Mouse (Mus musculus) embryonic facial prominence, embryonic 11.5 days (tissue): ENCODE measurements around the gene Rmi1. TPM values are rescaled to one million over a fixed set of nuclear protein-coding genes. Genes with fewer than 3 reads are reported as not detected.

Source experiments
- ATAC-seq: fragments of 200-750 bp; cut with Nextera tagmentation; replicated peaks from 2 replicates; pipeline ENCODE4 v1.8.0; 2017; ENCODE audit warnings: low read depth; ENCODE audit not compliant: insufficient number of reproducible peaks, low FRiP score, low TSS enrichment
- DNase-seq: peaks from one replicate; pipeline ENCODE4 v3.0.0-alpha.2; 2015; ENCODE audit warnings: low spot score
- H3K27ac ChIP-seq: fragments of 300-500 bp; sonication (generic); replicated peaks from 2 replicates; pipeline ENCODE4 v1.5.1; 2014; ENCODE audit warnings: mild to moderate bottlenecking, low read depth, low read length, control low read depth
- H3K27me3 ChIP-seq: fragments of 300-500 bp; sonication (generic); 2 replicates; pipeline ENCODE4 v1.6.1; 2014; ENCODE audit warnings: mild to moderate bottlenecking, low read length, moderate library complexity, mixed read lengths; ENCODE audit not compliant: control insufficient read depth, insufficient read depth
- H3K36me3 ChIP-seq: fragments of 300-500 bp; sonication (generic); replicated peaks from 2 replicates; pipeline ENCODE4 v1.6.1; 2014; ENCODE audit warnings: low read depth, mild to moderate bottlenecking, low read length, moderate library complexity, mixed read lengths; ENCODE audit not compliant: control insufficient read depth, insufficient read depth
- H3K4me1 ChIP-seq: fragments of 300-500 bp; sonication (generic); 2 replicates; pipeline ENCODE4 v1.6.1; 2014; ENCODE audit warnings: low read length, mixed read lengths; ENCODE audit not compliant: control insufficient read depth, insufficient read depth
- H3K4me2 ChIP-seq: fragments of 300-500 bp; sonication (generic); 2 replicates; pipeline ENCODE4 v1.6.1; 2014; ENCODE audit warnings: low read depth, mild to moderate bottlenecking, control low read depth, low read length, moderate library complexity
- H3K4me3 ChIP-seq: fragments of 300-500 bp; sonication (generic); 2 replicates; pipeline ENCODE4 v1.5.1; 2014; ENCODE audit warnings: low read depth, low read length, control low read depth
- H3K9ac ChIP-seq: fragments of 300-500 bp; sonication (generic); replicated peaks from 2 replicates; pipeline ENCODE4 v1.6.1; 2014; ENCODE audit warnings: mild to moderate bottlenecking, control low read depth, low read length
- H3K9me3 ChIP-seq: fragments of 300-500 bp; sonication (generic); replicated peaks from 2 replicates; pipeline ENCODE4 v1.6.1; 2016; ENCODE audit warnings: mild to moderate bottlenecking, low read length, inconsistent platforms, mixed read lengths; ENCODE audit not compliant: control insufficient read depth
- WGBS: fragments of 180-500 bp; shearing (Covaris S2); extraction: QIAGEN DNeasy Blood & Tissue Kit; methylation state at CpG from one replicate; pipeline ENCODE4 v1.1.7; 2014; 5-methylcytosine and 5-hydroxymethylcytosine counted together
- polyA plus RNA-seq: library from polyadenylated mRNA; unstranded; fragments of >200 nt; fragmentation: Nextera tagmentation; extraction: Ambion mirVana; gene quantifications from 2 replicates; pipeline ENCODE4 v1.2.1, GENCODE M21; 2014

Rmi1 gene
- polyA plus RNA-seq, 1 experiment from 2014 or later = 37.0 TPM

GRCm38 (mm10) chr13:58367641-58368040 lies 34.4 kb upstream of the Rmi1 start:
- Histone ChIP-seq H3K27ac (no peak overlapping the region), H3K36me3 (no peaks in the 10 kb centered on the region), H3K4me1 (no peaks in the 10 kb centered on the region), H3K4me3 (no peak overlapping the region), H3K9ac (no peak overlapping the region), H3K27me3 (no peaks in the 10 kb centered on the region), H3K4me2 (no peak overlapping the region), H3K9me3 (no peaks in the 10 kb centered on the region)
- ATAC-seq (no peak), DNase-seq (no peak)
- 67% methylated on average over 1 of the region's 1 CpGs for WGBS

GRCm38 (mm10) chr13:58368835-58369234 lies 33.2 kb upstream of the Rmi1 start:
- WGBS = 78% methylated on average over 4 of the region's 4 CpGs
- Histone ChIP-seq H3K9me3 (no peaks in the 10 kb centered on the region), H3K4me1 (no peaks in the 10 kb centered on the region), H3K4me3 (no peak overlapping the region), H3K4me2 (no peak overlapping the region), H3K27ac (no peak overlapping the region), H3K36me3 (no peaks in the 10 kb centered on the region), H3K27me3 (no peaks in the 10 kb centered on the region), H3K9ac (no peak overlapping the region)
- ATAC-seq = no peak
- DNase-seq = no peak

DNA sequence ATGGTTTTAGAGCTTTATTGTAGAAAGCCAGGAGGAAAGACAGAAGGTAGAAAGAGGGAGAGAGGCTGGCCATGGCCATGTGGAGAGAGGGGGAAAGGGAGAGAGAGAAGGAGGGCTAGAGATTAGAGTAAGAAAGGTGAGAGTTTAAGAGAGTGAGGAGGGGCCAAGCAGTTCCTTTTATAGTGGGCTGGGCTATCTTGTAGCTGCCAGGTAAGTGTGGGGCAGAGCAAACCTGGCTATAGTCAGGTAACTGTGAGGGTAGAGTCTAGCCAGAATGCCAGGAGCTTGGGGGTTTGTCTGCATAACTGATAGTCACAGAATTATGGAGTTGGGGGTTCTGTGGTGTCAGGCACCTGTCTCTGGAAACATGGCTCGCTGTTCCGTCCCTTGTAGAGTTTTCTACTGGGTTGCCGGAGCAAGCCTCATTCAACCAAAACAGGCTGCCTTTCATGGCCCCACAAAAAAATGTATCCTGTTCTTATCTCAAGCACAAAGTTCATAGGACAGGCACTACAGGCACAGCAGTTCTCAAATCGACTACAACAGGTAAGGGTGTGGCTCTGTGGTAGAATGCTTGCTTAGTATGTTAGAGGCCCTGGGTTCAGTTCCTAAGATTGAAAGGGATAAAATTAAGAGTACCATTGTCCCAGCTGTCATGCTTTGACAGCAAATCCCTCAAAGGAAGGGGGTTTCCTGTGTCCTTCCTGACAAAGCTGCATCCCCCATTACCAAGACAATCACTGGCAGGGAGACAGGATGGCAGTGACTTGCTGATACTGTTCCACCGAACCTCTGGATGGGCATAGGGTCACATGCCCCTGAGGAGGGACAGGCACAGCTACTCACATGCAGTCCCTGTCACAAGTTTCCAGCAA lies 29.5 kb upstream of the Rmi1 start:
- no peaks in the 10 kb centered on the region for H3K36me3 ChIP-seq
- ATAC-seq (no peak), DNase-seq (no peak)
- H3K27me3 ChIP-seq = no peaks in the 10 kb centered on the region
- no peak overlapping the region for H3K4me2 ChIP-seq
- no peaks in the 10 kb centered on the region for H3K9me3 ChIP-seq
- H3K9ac ChIP-seq = no peak overlapping the region
- H3K4me3 ChIP-seq = no peak overlapping the region
- 82% methylated on average over 5 of the region's 5 CpGs for WGBS
- H3K27ac ChIP-seq = no peak overlapping the region
- H3K4me1 ChIP-seq = no peaks in the 10 kb centered on the region

- Histone ChIP-seq H3K27me3 (no peaks in the 10 kb centered on the region), H3K9ac (no peak overlapping the region), H3K9me3 (no peaks in the 10 kb centered on the region), H3K27ac (no peak overlapping the region), H3K4me2 (no peak overlapping the region), H3K4me3 (no peak overlapping the region), H3K4me1 (no peaks in the 10 kb centered on the region), H3K36me3 (no peaks in the 10 kb centered on the region)
- no peak for DNase-seq
- ATAC-seq = no peak
- WGBS = 92% methylated on average over 2 of the region's 2 CpGs
These were observed 28.9 kb upstream of the Rmi1 start for GRCm38 (mm10) chr13:58373153-58373470.

DNA sequence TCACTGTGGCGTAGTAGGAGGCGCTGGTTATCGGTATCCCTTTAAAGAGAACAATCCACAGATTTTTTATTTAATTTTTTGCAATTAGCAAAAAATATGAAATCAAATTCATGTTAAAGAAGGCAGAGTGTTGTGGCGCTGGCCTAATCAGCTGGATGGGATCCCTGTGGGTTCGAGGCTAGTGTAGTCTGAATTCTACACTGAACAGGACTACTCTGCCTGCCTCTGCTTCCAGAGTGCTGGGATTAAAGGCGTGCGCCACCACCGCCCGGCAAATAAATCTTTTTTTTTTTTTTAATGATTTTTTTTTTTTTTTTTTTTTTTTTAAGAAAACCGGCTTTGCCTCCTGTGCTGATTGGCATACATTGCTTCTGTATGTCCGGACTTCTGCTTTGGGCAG lies 17.7 kb upstream of the Rmi1 start:
- peak overlapping the region; percentile 74 for H3K4me2 ChIP-seq
- 0 out of 2 replicates have a peak, but pooled peaks cover 3% of the 10 kb centered on the region for H3K9me3 ChIP-seq
- no peaks in the 10 kb centered on the region for H3K4me1 ChIP-seq
- H3K4me3 ChIP-seq = peak overlapping the region; percentile 54
- H3K27me3 ChIP-seq = no peaks in the 10 kb centered on the region
- ATAC-seq (peak; percentile 27; the same call in 1 of the 2 replicates), DNase-seq (no peak)
- H3K9ac ChIP-seq = peak overlapping the region; percentile 61
- no peak overlapping the region for H3K27ac ChIP-seq
- peaks cover 18% of the 10 kb centered on the region for H3K36me3 ChIP-seq
- 50% methylated on average over 11 of the region's 11 CpGs for WGBS

DNA sequence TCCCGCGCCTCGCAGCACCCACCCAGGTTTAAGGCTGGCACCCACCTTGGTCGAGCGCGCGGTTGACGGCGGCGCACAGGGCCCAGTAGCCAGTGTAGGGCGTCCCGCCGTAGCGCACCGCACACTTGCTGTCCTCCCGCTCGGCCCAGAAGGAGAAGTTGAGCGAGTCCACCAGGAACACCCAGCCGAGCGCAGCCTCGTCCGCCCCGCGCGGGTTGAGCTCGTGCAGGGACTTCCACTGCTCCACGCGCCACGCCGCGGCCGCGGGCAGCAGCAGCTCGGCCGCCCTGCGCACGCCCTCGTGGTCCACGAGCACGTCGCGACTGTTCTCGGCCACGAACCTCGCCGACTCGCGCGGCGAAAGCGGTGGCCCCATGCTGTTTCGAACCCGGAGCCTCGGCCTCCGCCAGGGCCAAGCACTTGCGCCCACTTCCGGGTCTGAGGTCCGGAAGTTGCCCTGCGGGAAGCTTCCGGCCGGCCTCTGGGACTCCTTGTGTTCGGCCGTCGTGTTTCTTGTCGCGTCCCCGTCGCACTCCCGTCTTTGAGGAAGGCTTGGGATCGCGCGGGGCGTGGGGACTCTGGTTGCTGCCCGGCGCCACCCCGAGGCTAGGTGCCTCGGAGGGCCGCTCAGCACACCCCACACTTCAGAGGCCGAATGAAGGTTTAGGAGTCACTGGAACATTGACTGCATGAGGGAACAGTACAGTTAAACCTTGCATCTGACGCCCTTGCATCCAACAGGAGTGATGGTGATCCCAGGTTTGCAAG lies 17.1 kb upstream of the Rmi1 start, which contains the start of gene 2210016F16Rik:
2210016F16Rik (minus strand) TSS at position 447 of the 768 bp plus-strand sequence.
- H3K4me3 ChIP-seq = peak within 1 kb of the TSS; percentile 54
- no peak within 1 kb of the TSS for H3K27ac ChIP-seq
- DNase-seq (peak; percentile 81), ATAC-seq (peak; percentile 72)
- 3% methylated on average over 79 of the region's 80 CpGs for WGBS
- peaks cover 18% of the 10 kb centered on the region for H3K36me3 ChIP-seq
- H3K9ac ChIP-seq = peak within 1 kb of the TSS; percentile 61
- H3K4me2 ChIP-seq = peak within 1 kb of the TSS; percentile 74
- no peaks in the 10 kb centered on the region for H3K27me3 ChIP-seq
- no peaks in the 10 kb centered on the region for H3K4me1 ChIP-seq
- 0 out of 2 replicates have a peak, but pooled peaks cover 3% of the 10 kb centered on the region for H3K9me3 ChIP-seq

DNA sequence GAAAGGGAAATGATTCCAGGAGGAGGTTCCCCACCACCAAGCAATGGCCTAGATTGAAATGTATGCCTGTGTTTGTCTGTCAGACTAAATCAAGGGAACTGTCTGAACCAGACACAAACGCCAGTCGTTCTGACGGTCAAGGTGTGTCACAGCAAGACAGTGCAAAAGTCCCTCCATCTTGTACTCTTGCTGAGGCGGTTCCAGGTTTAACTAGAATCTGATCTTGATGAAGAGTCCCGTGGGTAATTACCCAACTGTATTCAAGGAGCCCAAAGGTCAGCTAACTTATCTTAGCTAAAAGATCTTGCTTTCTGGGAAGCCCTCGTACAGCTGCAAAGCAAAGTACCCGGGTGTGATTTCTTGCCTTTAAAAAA lies 16.5 kb upstream of the Rmi1 start:
- H3K27me3 ChIP-seq = no peaks in the 10 kb centered on the region
- H3K4me3 ChIP-seq = peak overlapping the region; percentile 54
- H3K4me2 ChIP-seq = peak overlapping the region; percentile 74
- H3K4me1 ChIP-seq = no peaks in the 10 kb centered on the region
- no peak overlapping the region for H3K27ac ChIP-seq
- no peak for DNase-seq
- peaks cover 15% of the 10 kb centered on the region for H3K36me3 ChIP-seq
- 81% methylated on average over 7 of the region's 7 CpGs for WGBS
- H3K9ac ChIP-seq = peak overlapping the region; percentile 61
- H3K9me3 ChIP-seq = 0 out of 2 replicates have a peak, but pooled peaks cover 3% of the 10 kb centered on the region
- no peak for ATAC-seq

GRCm38 (mm10) chr13:58387948-58388347 lies 14.1 kb upstream of the Rmi1 start:
- H3K4me3 ChIP-seq = no peak overlapping the region
- no peak overlapping the region for H3K4me2 ChIP-seq
- no peaks in the 10 kb centered on the region for H3K4me1 ChIP-seq
- H3K9me3 ChIP-seq = no peaks in the 10 kb centered on the region
- H3K36me3 ChIP-seq = no peaks in the 10 kb centered on the region
- 13% methylated on average over 7 of the region's 7 CpGs for WGBS
- H3K27ac ChIP-seq = no peak overlapping the region
- no peaks in the 10 kb centered on the region for H3K27me3 ChIP-seq
- ATAC-seq (no peak), DNase-seq (peak; percentile 82)
- H3K9ac ChIP-seq = no peak overlapping the region
